Mouse (Mus musculus): ENCODE measurements around the gene Nat14. TPM values are rescaled to one million over a fixed set of nuclear protein-coding genes. Genes with fewer than 3 reads are reported as not detected.

Nat14 gene
- total and polyA plus RNA-seq, 2 experiments from 2014 or later, result 3.6 to 4.2 TPM

- no peak overlapping the region for H3K4me3 ChIP-seq (ENCODE audit: low read depth, low read length)
- peaks cover 2% of the 10 kb centered on the region; the same call in 1 of the 2 replicates for H3K4me1 ChIP-seq (ENCODE audit: control insufficient read depth, insufficient read depth)
- TF ChIP-seq CTCF (IDR thresholded peaks at IDR 0.05; ENCODE audit: low read depth) (peak; percentile 87), EP300 (IDR thresholded peaks at IDR 0.05; ENCODE audit: low read depth) (no peak)
- 41% methylated on average over 2 of the region's 2 CpGs for WGBS
- H3K27me3 ChIP-seq (ENCODE audit: control insufficient read depth, insufficient read depth, low read length), result no peaks in the 10 kb centered on the region
- H3K9ac ChIP-seq (replicated peaks; ENCODE audit: low read depth, low read length), result no peak overlapping the region
- no peak overlapping the region for H3K4me2 ChIP-seq (ENCODE audit: low read depth, low read length)
- H3K9me3 ChIP-seq (replicated peaks; ENCODE audit: control insufficient read depth, low read length), result no peaks in the 10 kb centered on the region
- peak; percentile 43 for DNase-seq (ENCODE audit: low spot score)
- no peak overlapping the region for H3K27ac ChIP-seq (ENCODE audit: low read depth)
- no peaks in the 10 kb centered on the region; the same call in 1 of the 2 replicates for H3K36me3 ChIP-seq (replicated peaks; ENCODE audit: control insufficient read depth, insufficient read depth, low read length)
- no peak for ATAC-seq (ENCODE audit: insufficient read depth, low read depth)
Measured at GRCm38 (mm10) chr7:4938456-4938855, 16.6 kb downstream of the Nat14 start.

- H3K36me3 ChIP-seq (replicated peaks; ENCODE audit: control insufficient read depth, insufficient read depth, low read length), result no peaks in the 10 kb centered on the region
- WGBS, result 16% methylated on average over 9 of the region's 9 CpGs
- ATAC-seq (ENCODE audit: insufficient read depth, low read depth), result peak; percentile 39; the same call in 1 of the 2 replicates
Measured at GRCm38 (mm10) chr7:4940068-4940479, 18.2 kb downstream of the Nat14 start.

GRCm38 (mm10) chr7:4942673-4943072, 20.8 kb downstream of the Nat14 start:
- Histone ChIP-seq H3K9ac (replicated peaks; ENCODE audit: low read depth, low read length) (no peak overlapping the region), H3K27ac (ENCODE audit: low read depth) (no peak overlapping the region), H3K9me3 (replicated peaks; ENCODE audit: control insufficient read depth, low read length) (no peaks in the 10 kb centered on the region), H3K4me2 (ENCODE audit: low read depth, low read length) (no peak overlapping the region), H3K36me3 (replicated peaks; ENCODE audit: control insufficient read depth, insufficient read depth, low read length) (no peaks in the 10 kb centered on the region), H3K4me3 (ENCODE audit: low read depth, low read length) (no peak overlapping the region), H3K27me3 (ENCODE audit: control insufficient read depth, insufficient read depth, low read length) (no peaks in the 10 kb centered on the region), H3K4me1 (ENCODE audit: control insufficient read depth, insufficient read depth) (peaks cover 3% of the 10 kb centered on the region; the same call in 1 of the 2 replicates)
- 32% methylated on average over 5 of the region's 5 CpGs for WGBS
- ATAC-seq (ENCODE audit: insufficient read depth, low read depth), result no peak
- no peak for TF ChIP-seq EP300 (IDR thresholded peaks at IDR 0.05; ENCODE audit: low read depth)
- TF ChIP-seq CTCF (IDR thresholded peaks at IDR 0.05; ENCODE audit: low read depth), result no peak
- no peak for DNase-seq (ENCODE audit: low spot score)

More at GRCm38 (mm10) chr7:4940068-4940479, 18.2 kb downstream of the Nat14 start:
- no peak overlapping the region for H3K4me3 ChIP-seq (ENCODE audit: low read depth, low read length)
- no peak overlapping the region for H3K4me2 ChIP-seq (ENCODE audit: low read depth, low read length)
- TF ChIP-seq EP300 (IDR thresholded peaks at IDR 0.05; ENCODE audit: low read depth), result no peak
- TF ChIP-seq CTCF (IDR thresholded peaks at IDR 0.05; ENCODE audit: low read depth), result peak; percentile 83
- peak; percentile 47 for DNase-seq (ENCODE audit: low spot score)
- no peaks in the 10 kb centered on the region for H3K9me3 ChIP-seq (replicated peaks; ENCODE audit: control insufficient read depth, low read length)
- H3K4me1 ChIP-seq (ENCODE audit: control insufficient read depth, insufficient read depth), result peaks cover 3% of the 10 kb centered on the region; the same call in 1 of the 2 replicates
- no peak overlapping the region for H3K9ac ChIP-seq (replicated peaks; ENCODE audit: low read depth, low read length)
- H3K27ac ChIP-seq (ENCODE audit: low read depth), result no peak overlapping the region
- no peaks in the 10 kb centered on the region for H3K27me3 ChIP-seq (ENCODE audit: control insufficient read depth, insufficient read depth, low read length)

GRCm38 (mm10) chr7:4943223-4943815, 21.5 kb downstream of the Nat14 start:
- Histone ChIP-seq H3K9me3 (replicated peaks; ENCODE audit: control insufficient read depth, low read length) (no peaks in the 10 kb centered on the region), H3K27ac (ENCODE audit: low read depth) (no peak overlapping the region), H3K27me3 (ENCODE audit: control insufficient read depth, insufficient read depth, low read length) (no peaks in the 10 kb centered on the region), H3K4me1 (ENCODE audit: control insufficient read depth, insufficient read depth) (peaks cover 3% of the 10 kb centered on the region; the same call in 1 of the 2 replicates), H3K36me3 (replicated peaks; ENCODE audit: control insufficient read depth, insufficient read depth, low read length) (no peaks in the 10 kb centered on the region), H3K9ac (replicated peaks; ENCODE audit: low read depth, low read length) (0 out of 2 replicates have a peak overlapping the region, but pooled peaks have one; percentile 18), H3K4me3 (ENCODE audit: low read depth, low read length) (peak overlapping the region; percentile 41), H3K4me2 (ENCODE audit: low read depth, low read length) (peak overlapping the region; percentile 68)
- WGBS, result 12% methylated on average over 15 of the region's 15 CpGs
- DNase-seq (ENCODE audit: low spot score) (peak; percentile 93), ATAC-seq (ENCODE audit: insufficient read depth, low read depth) (peak; percentile 87)
- TF ChIP-seq CTCF (IDR thresholded peaks at IDR 0.05; ENCODE audit: low read depth) (peak; percentile 98), EP300 (IDR thresholded peaks at IDR 0.05; ENCODE audit: low read depth) (no peak)

- no peak for DNase-seq (ENCODE audit: low spot score)
- Histone ChIP-seq H3K4me3 (ENCODE audit: low read depth, low read length) (no peak overlapping the region), H3K4me1 (ENCODE audit: control insufficient read depth, insufficient read depth) (peaks cover 3% of the 10 kb centered on the region; the same call in 1 of the 2 replicates), H3K4me2 (ENCODE audit: low read depth, low read length) (no peak overlapping the region), H3K9ac (replicated peaks; ENCODE audit: low read depth, low read length) (no peak overlapping the region; the same call in 1 of the 2 replicates), H3K27me3 (ENCODE audit: control insufficient read depth, insufficient read depth, low read length) (no peaks in the 10 kb centered on the region), H3K27ac (ENCODE audit: low read depth) (no peak overlapping the region), H3K36me3 (replicated peaks; ENCODE audit: control insufficient read depth, insufficient read depth, low read length) (no peaks in the 10 kb centered on the region), H3K9me3 (replicated peaks; ENCODE audit: control insufficient read depth, low read length) (no peaks in the 10 kb centered on the region)
- TF ChIP-seq EP300 (IDR thresholded peaks at IDR 0.05; ENCODE audit: low read depth) (no peak), CTCF (IDR thresholded peaks at IDR 0.05; ENCODE audit: low read depth) (no peak)
- 31% methylated on average over 2 of the region's 2 CpGs for WGBS
- ATAC-seq (ENCODE audit: insufficient read depth, low read depth), result no peak
Measured at GRCm38 (mm10) chr7:4947855-4948254, 26.0 kb downstream of the Nat14 start.
